Mouse (Mus musculus): ENCODE data around the gene Klk1b3.
A peak's percentile ranks its signal among the peaks of the same experiment; 100 is the strongest.
"Not testable (repeated sequence)": the region's sequence is repeated elsewhere in the genome, so short reads cannot be mapped to it uniquely, and the experiment has no call there.

Gene Klk1b3

DNA sequence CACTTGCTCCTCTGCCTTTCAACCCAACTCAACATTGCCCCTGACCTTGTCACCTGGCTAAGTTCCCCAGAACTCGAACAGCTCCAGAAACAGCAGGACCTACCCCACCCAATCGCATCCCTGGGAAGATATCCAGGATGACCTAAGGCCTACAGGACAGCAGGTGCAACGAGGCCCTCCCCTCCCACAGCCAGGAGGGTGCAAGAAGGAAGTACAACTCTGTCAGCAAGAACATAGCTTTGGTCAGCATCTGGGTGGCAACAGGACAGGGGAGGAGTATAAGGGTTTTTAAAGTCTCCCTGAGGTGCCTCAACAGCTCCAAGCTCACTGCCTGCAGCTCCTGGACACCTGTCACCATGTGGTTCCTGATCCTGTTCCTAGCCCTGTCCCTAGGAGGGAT, at the start of gene Klk1b3:
Gene Klk1b3, plus strand, starts transcription at position 301 of the 400 bp plus-strand sequence.
- no peak for DNase-seq

DNA sequence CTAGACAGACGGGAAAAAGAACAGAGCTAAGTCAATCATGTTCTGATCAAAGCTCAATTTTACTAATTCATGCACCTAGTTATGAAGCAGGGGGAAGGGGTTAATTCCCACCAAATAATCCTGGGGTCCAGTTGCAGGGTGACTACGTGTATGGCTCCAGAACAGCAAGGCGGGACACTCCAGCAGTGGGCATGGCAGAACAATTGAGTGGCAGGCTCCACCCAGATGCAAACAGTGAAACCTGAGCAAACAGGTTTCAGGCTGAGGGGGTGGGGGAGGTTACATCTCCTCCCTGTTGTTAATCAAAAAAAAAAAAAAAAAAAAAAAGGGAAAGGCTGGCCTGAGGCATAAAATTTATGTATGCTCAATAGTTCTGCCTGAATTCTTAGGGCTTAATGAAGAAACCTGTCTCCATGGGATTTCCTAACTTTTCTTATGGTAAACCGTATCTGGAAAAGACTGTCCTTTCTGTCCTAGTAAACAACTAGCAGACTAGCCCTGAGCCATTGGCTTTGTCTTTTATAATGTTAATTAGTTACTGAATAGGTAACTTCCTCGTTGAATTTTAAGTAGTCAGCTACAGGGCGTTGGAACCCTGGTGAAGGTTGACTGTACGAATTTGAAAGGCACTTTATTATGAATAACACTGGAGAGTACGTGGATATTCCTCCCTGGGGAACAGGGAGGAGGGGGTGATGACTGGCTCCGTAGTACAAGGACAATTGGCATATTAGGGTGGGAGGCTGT, 18.5 kb upstream of the Klk1b3 start:
- DNase-seq, result no peak

GRCm38 (mm10) chr7:44186516-44186915, 11.5 kb upstream of the Klk1b3 start:
- DNase-seq, result not testable (repeated sequence)

- not testable (repeated sequence) for DNase-seq
Observed at GRCm38 (mm10) chr7:44187936-44188335, 10.1 kb upstream of the Klk1b3 start, which contains the start of gene Klk1b24. TSS of gene Klk1b24 (plus strand) at chr7:44188236.

DNA sequence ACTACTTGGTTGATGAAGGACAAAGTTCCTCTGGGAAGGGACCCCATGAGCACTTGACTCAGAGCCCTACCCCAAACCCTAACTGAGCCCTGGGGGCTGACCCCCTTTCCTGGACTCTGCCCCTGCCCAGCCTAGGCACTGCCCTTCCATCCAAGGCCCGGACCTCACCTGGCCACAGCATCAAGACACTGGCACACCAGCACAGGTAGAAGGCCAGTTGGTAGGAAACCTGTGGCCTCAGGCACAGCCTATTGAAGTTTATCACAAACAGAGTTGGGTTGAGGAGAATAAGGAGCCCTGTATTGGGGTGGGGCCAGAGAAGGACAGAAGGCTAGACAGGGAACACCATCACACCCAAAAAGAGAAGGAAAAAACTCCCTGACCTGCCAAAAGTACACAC, 4.5 kb upstream of the Klk1b3 start:
- not testable (repeated sequence) for DNase-seq

GRCm38 (mm10) chr7:44207135-44207534, 9.1 kb downstream of the Klk1b3 start, which contains the start of gene Klk1b4:
TSS of gene Klk1b4 (plus strand) at chr7:44207435.
- DNase-seq, result not testable (repeated sequence)

DNA sequence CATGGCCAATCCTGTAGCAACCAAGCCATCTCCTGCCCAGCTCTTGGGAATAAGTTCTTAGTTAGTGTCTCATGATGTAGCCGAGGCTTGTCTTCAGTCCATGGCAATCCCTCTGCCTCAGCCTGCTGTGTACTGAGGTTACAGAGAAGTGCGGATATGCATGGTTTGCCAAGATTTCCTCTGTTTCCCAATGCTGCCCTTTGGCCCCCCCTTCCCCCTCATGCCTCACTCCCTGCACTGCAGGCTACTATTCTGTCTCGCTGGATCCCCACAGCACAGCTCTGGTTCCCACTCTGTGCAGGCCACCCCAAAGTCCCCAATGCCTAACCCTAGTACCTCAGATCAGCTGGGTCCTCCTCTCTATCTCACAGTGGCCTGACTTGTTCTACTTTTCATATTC, 10.3 kb downstream of the Klk1b3 start:
- DNase-seq, result no peak

DNA sequence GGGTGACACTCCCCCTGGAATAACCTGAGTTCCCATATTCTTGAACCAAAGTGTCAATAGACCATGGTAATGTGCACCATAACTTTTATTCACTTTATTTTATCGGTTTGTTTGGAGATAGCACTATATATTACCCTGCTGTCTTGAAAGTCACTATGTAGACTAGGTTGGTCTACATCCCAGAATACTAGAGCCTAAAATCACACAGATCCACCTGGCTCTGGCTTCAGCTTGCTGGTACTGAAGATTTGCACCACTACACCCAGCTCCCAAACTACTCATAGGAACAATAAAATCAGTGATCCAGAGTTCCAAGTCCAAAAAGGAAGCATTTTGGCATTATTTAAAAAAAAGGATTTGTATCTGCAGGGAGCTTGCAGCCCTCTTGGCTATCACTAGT, 17.7 kb downstream of the Klk1b3 start, which contains the start of gene Klk1b5:
Gene Klk1b5, plus strand, starts transcription at position 301 of the 400 bp plus-strand sequence.
- no peak for DNase-seq

DNA sequence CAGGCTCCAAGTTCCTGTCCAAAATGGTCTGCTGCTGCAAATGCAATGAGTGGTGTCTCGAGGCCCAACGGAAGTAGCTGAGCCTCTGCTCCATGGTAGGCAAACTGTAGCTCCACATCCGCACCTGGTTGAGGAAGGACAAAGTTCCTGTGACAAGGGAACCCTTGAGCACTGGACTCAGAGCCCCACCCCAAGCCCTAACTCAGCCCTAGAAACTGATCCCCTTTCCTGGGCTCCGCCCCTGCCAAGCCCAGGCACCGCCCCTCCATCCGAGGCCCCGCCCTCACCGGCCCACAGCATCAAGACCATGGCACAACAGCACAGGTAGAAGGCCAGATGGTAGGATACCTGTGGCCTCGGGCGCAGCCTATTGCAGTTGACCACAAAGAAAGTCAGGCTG, 23.6 kb downstream of the Klk1b3 start:
- not testable (repeated sequence) for DNase-seq

DNA sequence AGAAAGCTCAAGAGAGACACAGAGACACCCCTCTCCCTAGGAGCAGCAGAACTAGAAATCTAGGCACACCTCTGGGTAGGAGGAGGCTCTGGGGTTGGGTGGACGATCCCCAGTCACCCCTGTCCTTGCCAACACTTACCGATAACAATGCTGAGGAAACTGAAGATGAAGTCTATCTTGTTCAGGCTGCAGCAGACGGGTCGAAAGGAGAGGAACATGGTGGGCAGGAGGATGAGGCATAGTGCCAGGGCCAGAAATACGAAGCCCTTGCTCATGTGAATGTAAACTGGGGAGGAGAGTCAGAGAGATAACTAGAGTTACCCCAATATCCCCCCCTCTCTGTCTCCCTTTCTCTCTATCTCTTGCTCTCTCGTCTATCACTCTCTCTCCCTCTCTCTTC, 24.3 kb downstream of the Klk1b3 start:
- DNase-seq, result not testable (repeated sequence)

DNA sequence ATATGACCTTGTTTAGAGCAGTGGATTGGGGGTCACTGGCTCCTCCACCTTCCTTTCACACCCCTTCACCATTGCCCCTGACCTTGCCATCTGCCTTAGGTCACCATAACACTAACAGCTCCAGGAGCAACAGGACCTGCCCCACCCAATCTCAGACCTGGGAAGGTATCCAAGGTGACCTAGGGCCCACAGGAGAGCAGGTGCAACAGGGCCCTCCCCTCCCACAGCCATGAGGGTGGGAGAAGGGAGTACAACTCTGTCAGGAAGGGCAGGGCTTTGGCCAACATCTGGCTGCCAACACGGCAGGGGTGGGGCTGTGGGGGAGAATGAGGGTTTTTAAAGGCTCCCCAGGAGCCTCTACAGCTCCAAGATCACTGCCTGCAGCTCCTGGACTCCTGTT, 27.1 kb downstream of the Klk1b3 start, which contains the start of gene Klk1:
Gene Klk1, plus strand, starts transcription at position 285 of the 400 bp plus-strand sequence.
- DNase-seq, result no peak

DNA sequence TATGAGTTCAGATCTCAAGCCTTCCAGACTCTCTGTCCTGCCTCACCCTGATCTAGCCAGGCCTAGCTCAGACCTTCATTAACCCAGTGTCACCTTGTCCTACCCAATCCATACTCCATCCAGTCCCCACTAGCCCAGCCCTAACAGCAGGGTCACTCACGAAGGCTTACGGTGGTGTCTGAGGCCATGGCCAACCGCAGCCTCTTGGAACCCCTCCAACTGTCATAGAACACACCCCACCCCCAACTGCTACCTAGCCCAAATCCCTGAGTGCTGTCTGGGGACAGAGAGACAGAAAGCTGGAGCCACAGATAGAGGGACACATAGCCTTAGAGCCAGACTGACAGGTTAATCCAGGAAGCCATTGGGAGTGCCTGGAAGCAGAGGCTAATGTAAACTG, 37.9 kb downstream of the Klk1b3 start, which contains the start of gene Gm36864:
Gene Gm36864, plus strand, starts transcription at position 269 of the 400 bp plus-strand sequence.
- DNase-seq, result no peak

GRCm38 (mm10) chr7:44239913-44240312, 41.9 kb downstream of the Klk1b3 start:
- no peak for DNase-seq

- no peak for DNase-seq
Observed at GRCm38 (mm10) chr7:44240712-44241111, 42.7 kb downstream of the Klk1b3 start.

GRCm38 (mm10) chr7:44241163-44241562, 43.2 kb downstream of the Klk1b3 start:
- no peak for DNase-seq

DNA sequence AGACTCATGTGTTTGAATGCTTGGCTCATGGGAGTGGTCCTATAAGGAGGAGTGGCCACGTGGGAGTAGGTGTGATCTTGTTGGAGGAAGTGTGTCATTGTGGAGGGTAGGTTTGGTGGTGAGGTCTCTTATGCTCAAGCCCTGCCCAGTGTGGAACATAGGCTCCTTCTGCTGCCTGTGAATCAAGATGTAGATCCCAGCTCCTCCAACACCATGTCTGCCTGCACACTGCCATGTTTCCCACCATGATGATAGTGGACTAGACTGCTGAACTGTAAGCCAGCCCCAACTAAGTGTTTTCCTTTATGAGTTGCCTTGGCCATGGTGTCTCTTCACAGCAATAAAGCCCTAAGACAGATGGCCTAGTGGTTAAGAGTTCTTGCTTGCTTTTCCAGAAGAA, 46.1 kb downstream of the Klk1b3 start:
- DNase-seq, result no peak

DNA sequence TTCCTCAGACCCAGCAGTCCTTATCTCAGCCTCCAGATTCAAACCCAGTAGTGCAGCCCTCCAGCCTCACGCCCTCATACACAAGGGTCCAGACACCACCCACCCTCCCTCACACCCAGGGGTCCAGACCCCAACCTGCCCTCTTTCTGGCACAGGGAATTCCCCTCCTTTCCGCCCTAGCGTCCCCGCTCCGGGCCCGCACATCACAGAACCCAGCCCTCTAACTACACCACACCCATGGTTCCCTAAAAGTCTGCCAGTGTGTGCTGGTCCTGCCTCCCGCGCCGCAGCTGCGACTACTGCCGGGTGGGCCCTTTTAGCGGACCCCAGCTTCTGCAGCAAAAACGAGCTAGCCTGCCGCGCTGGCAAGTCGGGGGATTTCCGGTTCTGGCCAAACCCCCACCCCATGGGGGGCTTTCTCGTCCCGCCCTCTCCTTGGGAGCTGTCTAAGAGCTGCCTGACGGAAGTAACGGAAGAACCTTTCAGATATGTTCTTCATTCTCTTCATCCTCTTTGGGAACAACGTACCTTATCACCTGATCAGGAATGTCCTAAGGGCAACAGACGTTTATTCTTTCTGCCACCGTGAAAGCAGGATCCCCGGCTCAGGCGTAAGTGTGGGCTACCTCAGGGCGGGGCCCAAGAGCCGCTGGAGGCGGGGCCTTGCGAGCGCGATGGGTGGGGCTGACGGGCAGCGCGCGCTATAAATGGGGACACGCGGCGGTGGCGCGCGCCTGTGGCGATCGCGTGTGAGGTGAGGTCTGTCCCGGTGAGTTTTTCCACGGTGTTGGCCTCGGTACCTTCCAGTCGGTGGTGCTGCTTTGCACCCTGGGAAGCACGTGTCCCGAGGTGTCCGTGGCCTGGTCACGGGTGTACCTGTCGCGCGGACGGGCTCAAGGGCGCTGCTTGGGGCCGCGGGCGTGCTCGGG, 48.3 kb downstream of the Klk1b3 start, which contains the start of the genes 1700028J19Rik and 2410002F23Rik:
Gene 1700028J19Rik, minus strand, starts transcription at position 641 of the 929 bp plus-strand sequence.
Gene 2410002F23Rik, plus strand, starts transcription at position 668 of the 929 bp plus-strand sequence.
- peak; percentile 87 to 95 for DNase-seq

GRCm38 (mm10) chr7:44246984-44247470, 49.0 kb downstream of the Klk1b3 start:
- peak in 1 of 2 experiments; percentile 48 for DNase-seq

- DNase-seq, result no peak
Observed at GRCm38 (mm10) chr7:44247971-44248370, 50.0 kb downstream of the Klk1b3 start.

DNA sequence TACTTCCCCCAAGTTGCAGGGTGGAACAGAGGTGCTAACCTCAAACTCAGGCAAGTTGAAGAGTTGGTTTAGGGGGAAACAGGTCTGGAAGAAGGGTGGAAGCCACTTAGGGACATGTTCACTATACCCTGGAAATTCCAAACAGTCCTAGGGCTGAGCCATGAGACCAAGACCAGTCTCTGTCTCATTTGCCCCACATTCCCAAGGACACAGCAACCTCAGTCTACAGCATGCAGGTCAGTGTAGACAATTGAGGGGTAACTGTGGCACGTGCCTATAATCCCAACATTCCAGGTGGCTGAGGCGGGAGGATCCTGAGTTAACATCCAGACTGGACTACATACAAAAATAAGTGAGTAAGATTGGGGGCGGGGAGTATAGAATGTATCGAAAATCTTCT, 51.3 kb downstream of the Klk1b3 start:
- no peak for DNase-seq

DNA sequence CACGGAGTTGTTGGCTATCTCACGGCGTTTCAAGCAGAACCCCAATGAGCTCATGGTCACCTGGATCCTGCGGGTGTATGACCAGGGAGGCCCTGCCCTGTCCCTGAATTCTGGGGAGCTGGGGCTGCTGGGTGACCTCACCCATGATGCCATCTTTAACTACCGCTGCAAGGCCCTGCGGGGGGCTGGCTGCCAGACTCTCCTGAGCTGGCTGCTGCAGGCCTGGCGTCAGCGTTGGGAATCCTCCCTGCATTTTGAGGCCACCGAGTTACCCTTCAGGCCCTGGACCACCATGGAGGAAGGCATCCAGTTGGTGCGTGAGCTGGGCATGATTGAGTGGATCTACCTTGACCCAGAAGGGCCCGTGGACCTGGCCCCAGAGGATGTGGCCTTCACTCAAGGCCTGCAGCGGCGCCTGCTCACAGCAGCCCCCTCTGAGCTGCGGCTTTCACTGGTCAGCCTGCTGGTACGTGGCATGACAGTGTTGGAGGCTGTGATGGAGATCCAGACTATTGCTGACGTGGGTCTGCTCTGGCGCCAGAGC, 52.8 kb downstream of the Klk1b3 start:
- not testable (repeated sequence) for DNase-seq

All from cerebellum, adult 18-20 months (tissue).